Mouse (Mus musculus) mammary gland, adult 2 months (tissue): ENCODE data around the gene Cytip. TPM values are rescaled to one million over a fixed set of nuclear protein-coding genes. Genes with fewer than 3 reads are reported as not detected.

ENCODE experiments used
- polyA plus RNA-seq: library from polyadenylated mRNA; depleted of rRNA; stranded (reverse); fragments of >200 nt; gene quantifications from 2 replicates; pipeline ENCODE4 v1.2.3, GENCODE M21; 2012; ENCODE audit warnings: low replicate concordance; rRNA removed

The Cytip gene
- polyA plus RNA-seq = 54.4 and 90.6 TPM in 2 replicates

DNA sequence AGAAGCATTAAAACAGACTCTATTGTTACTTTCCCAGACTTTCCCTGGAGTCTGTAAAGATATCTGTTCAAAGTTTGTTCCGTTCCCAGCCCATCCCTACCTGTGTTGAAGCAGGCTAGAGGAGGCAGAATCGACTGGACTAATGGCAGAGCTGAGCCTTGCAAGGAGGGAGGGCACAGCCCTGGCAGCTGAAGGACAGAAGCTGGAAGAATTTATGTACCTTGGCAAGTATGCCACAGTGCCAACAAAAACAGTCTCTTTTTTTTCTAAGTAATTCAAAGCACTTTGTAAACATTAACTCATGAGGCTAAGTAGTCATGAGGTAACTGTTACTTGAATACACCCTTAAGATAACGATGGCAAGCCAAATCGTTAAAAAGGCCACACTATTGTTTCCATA lies at the start of gene Cytip:
Gene Cytip, minus strand, starts transcription at position 187 of the 400 bp plus-strand sequence.

Other genes with a start within 250 kb of the Cytip start
- 0.10 and 0.13 TPM in 2 replicates for gene Galnt5, start 197.6 kb downstream of the Cytip start, polyA plus RNA-seq
- gene Ermn, start 142.7 kb downstream of the Cytip start, polyA plus RNA-seq = not detected in 2 replicates
- 5.2 and 26.1 TPM in 2 replicates for gene Acvr1c, start 162.4 kb upstream of the Cytip start, polyA plus RNA-seq